Mouse (Mus musculus) midbrain, embryonic 15.5 days (tissue): Measurements from ENCODE around the gene Scyl2. TPM values are rescaled to one million over a fixed set of nuclear protein-coding genes. Genes with fewer than 3 reads are reported as not detected.
A peak's percentile ranks its signal among the peaks of the same experiment; 100 is the strongest.
"Not testable (repeated sequence)": the region's sequence is repeated elsewhere in the genome, so short reads cannot be mapped to it uniquely, and the experiment has no call there.

Experiments used
- ATAC-seq: fragments of 200-750 bp; cut with Nextera tagmentation; replicated peaks from 2 replicates; pipeline ENCODE4 v1.8.0; 2017; ENCODE audit warnings: moderate TSS enrichment
- H3K27ac ChIP-seq: fragments of 300-500 bp; sonication (generic); 2 replicates; pipeline ENCODE4 v1.5.1; 2015; ENCODE audit warnings: mild to moderate bottlenecking, inconsistent platforms
- H3K27me3 ChIP-seq: fragments of 300-500 bp; sonication (generic); replicated peaks from 2 replicates; pipeline ENCODE4 v1.6.1; 2015; ENCODE audit warnings: inconsistent platforms
- H3K36me3 ChIP-seq: fragments of 300-500 bp; sonication (generic); replicated peaks from 2 replicates; pipeline ENCODE4 v1.6.1; 2015; ENCODE audit warnings: inconsistent platforms
- H3K4me1 ChIP-seq: fragments of 300-500 bp; sonication (generic); 2 replicates; pipeline ENCODE4 v1.6.1; 2015; ENCODE audit warnings: inconsistent platforms
- H3K4me2 ChIP-seq: fragments of 300-500 bp; sonication (generic); 2 replicates; pipeline ENCODE4 v1.6.1; 2015; ENCODE audit warnings: inconsistent platforms, mild to moderate bottlenecking, moderate library complexity
- H3K4me3 ChIP-seq: fragments of 300-500 bp; sonication (generic); 2 replicates; pipeline ENCODE4 v1.5.1; 2015; ENCODE audit warnings: mild to moderate bottlenecking, inconsistent platforms
- H3K9ac ChIP-seq: fragments of 300-500 bp; sonication (generic); 2 replicates; pipeline ENCODE4 v1.6.1; 2015; ENCODE audit warnings: mild to moderate bottlenecking, inconsistent platforms
- H3K9me3 ChIP-seq: fragments of 300-500 bp; sonication (generic); 2 replicates; pipeline ENCODE4 v1.6.1; 2016; ENCODE audit warnings: inconsistent platforms
- WGBS: fragments of 180-500 bp; shearing (Covaris S2); methylation state at CpG from one replicate; pipeline ENCODE4 v1.1.7; 2015; ENCODE audit warnings: mixed read lengths; 5-methylcytosine and 5-hydroxymethylcytosine counted together
- polyA plus RNA-seq: library from polyadenylated mRNA; unstranded; fragments of >200 nt; fragmentation: Nextera tagmentation; extraction: Ambion mirVana; gene quantifications from 2 replicates; pipeline ENCODE4 v1.2.1, GENCODE M21; 2015

Gene Scyl2
- polyA plus RNA-seq, 1 experiment from 2014 or later: 10.1 TPM

DNA sequence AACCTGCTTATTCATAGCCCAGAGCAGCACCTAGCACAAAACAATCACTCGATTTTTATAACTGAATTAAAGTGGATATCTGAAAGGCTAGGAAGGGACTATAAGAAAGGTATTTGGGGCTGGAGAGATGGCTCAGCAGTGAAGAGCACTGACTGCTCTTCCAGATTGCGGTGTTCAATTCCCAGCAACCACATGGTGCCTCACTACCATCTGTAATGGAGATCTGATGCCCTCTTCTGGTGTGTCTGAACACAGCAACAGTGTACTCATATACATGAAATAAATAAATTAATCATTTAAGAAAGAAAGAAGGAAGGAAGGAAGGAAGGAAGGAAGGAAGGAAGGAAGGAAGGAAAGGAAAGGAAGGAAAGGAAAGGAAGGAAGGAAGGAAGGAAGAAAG is 10.2 kb upstream of the Scyl2 start:
- WGBS: 79% methylated on average over 2 of the region's 2 CpGs
- not testable (repeated sequence) for H3K4me1 ChIP-seq

DNA sequence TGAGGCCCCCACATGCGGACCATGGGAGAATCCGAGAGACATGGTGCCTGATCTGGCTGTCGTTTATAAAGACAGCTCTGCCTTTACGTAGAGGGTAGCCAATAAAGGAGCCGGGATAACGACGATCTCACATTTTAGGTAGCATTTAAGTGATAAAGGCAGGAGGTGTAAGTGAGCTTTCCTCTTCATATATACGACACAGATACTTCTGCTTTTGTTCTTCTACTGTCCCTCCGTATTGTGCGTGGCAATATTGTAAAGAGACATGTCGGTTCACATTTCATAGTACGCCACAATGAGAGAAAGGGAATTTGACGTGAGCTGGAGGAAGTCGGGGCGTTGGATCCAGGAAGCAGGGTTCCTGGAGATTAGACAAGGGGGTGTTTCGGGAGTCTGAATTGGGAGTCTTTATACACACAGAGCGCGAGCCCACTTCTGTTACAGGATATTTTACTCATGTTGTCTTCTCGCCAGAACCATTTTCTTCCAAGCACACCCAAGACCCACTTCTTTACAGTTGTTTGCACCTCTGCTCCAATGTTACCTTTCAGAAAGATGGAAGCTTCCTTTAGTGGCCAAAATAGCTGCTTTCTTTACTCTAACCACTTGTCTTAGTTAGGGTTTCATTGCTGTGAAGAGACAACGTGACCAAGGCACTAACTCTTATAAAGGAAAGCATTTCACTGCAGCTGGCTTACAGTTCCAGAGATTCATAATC is 9.3 kb upstream of the Scyl2 start:
- Histone ChIP-seq H3K9me3 (no peaks in the 10 kb centered on the region), H3K4me3 (no peak overlapping the region), H3K4me1 (no peaks in the 10 kb centered on the region), H3K27me3 (no peaks in the 10 kb centered on the region), H3K27ac (no peak overlapping the region), H3K36me3 (no peaks in the 10 kb centered on the region), H3K4me2 (no peak overlapping the region), H3K9ac (no peak overlapping the region)
- no peak for ATAC-seq
- WGBS: 78% methylated on average over 20 of the region's 20 CpGs

More for the DNA sequence above, 10.2 kb upstream of the Scyl2 start:
- H3K4me2 ChIP-seq, H3K27ac ChIP-seq, H3K36me3 ChIP-seq, H3K4me3 ChIP-seq, H3K9ac ChIP-seq, ATAC-seq, H3K9me3 ChIP-seq, H3K27me3 ChIP-seq: not testable (repeated sequence)

DNA sequence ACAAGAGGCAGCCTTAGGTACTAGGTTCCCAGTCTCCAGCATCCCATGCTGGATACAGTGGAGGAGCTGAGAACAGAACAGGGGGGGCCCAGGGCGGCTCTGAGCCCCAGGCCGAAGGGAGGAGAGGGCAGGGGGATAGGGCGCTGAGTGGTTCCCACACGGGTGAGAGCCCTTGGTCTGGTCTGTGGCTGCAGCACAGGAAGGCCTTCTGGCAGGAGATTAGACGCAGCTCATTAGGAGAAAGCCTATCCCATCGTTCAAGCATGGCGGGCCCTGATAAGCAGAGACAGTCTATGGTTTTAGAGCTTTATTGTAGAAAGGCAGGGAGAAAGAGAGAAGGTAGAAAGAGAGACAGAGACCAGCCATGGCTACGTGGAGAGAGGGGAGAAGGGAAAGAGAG is 3.9 kb upstream of the Scyl2 start:
- no peak for ATAC-seq
- Histone ChIP-seq H3K4me3 (no peak overlapping the region), H3K4me1 (peaks cover 12% of the 10 kb centered on the region), H3K27ac (no peak overlapping the region), H3K36me3 (no peaks in the 10 kb centered on the region), H3K4me2 (no peak overlapping the region), H3K9me3 (no peaks in the 10 kb centered on the region), H3K27me3 (no peaks in the 10 kb centered on the region), H3K9ac (no peak overlapping the region)
- WGBS: 61% methylated on average over 8 of the region's 8 CpGs

DNA sequence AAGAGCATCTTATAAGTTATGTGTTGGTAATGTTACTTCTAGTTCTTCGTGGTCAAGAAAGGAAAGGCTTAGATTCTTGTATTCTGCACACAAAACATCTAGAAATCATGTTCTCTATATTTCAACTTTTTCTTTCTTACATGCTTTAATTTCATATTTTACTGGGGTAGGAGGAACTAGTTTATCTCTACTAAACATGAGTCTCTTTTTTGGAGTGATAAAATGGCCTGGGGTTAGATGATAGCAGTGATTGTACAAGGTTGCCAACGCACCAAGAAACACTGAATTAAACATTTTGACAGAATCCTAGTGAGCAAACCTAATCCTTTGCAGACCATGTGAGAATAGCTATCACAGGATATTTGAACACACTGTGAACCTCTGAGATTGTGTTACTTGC is 1.4 kb upstream of the Scyl2 start:
- no peak for ATAC-seq
- H3K27me3 ChIP-seq: no peaks in the 10 kb centered on the region
- H3K27ac ChIP-seq: no peak overlapping the region
- no peak overlapping the region for H3K4me3 ChIP-seq
- peaks cover 22% of the 10 kb centered on the region for H3K4me1 ChIP-seq
- no peak overlapping the region for H3K9ac ChIP-seq
- H3K9me3 ChIP-seq: no peaks in the 10 kb centered on the region
- H3K4me2 ChIP-seq: peak overlapping the region; percentile 55; the same call in 1 of the 2 replicates
- no peaks in the 10 kb centered on the region for H3K36me3 ChIP-seq
- 71% methylated on average over 2 of the region's 2 CpGs for WGBS

DNA sequence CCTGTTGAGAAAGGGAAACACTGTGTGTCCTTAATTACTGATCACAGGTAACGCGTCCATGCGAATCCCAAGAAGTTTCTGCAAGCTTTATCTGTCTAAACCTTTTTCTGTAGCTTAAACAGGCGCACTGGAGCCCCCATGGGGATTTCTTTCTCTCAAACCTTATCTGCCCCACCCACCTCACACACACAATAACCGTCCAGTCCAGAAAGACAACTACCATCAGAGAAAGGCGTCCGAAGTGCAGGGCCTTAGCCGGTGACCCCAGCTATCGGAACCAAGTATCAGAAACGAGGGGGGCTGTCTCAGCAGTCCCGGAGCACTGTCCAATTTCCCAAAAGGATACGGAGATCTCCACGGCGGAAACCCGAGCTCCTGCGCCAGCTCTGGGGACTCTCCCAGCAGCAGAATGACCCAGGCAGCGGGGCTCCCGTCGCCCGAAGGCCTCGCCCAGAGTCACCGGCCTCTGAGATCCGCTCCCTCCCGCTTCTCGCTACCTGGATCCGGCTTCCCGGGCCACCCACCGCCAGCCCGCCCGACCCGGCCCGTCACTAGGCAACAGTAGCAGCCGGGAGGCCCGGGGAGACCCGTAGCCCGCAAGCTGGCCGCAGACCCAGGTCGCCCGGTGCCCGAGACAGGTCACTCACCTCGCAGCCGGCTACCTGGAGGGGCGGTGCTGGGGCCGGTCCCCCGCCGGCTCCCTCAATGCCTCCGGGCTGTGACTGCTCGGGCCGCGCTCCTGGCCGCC is 520 bp downstream of the Scyl2 start:
- H3K27me3 ChIP-seq: no peaks in the 10 kb centered on the region
- peaks cover 22% of the 10 kb centered on the region for H3K4me1 ChIP-seq
- peak overlapping the region; percentile 80 for H3K27ac ChIP-seq
- H3K4me3 ChIP-seq: peak overlapping the region; percentile 94
- H3K9ac ChIP-seq: peak overlapping the region; percentile 89
- ATAC-seq: peak; percentile 83
- 1% methylated on average over 51 of the region's 51 CpGs for WGBS
- no peaks in the 10 kb centered on the region for H3K36me3 ChIP-seq
- peak overlapping the region; percentile 55 for H3K4me2 ChIP-seq
- no peaks in the 10 kb centered on the region for H3K9me3 ChIP-seq

DNA sequence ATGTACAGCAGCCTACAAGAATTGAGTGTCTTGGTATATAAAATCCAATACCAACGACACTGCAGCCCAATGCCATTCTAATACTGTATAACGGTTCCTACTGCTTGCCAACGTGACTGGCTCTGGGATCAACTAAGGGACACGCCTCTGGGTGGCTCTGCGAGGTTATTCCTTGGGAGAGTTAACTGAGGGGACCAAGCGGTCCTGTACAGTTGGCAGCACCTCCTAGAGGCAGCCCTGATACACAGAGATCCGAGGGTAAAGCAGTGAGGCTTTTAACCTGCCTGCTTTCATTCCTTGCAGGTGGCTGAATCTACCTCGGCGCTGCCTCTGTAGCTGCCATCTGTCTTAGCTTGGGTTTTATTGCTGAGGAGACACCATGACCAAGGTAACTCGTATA is 3.1 kb downstream of the Scyl2 start:
- 77% methylated on average over 10 of the region's 10 CpGs for WGBS

DNA sequence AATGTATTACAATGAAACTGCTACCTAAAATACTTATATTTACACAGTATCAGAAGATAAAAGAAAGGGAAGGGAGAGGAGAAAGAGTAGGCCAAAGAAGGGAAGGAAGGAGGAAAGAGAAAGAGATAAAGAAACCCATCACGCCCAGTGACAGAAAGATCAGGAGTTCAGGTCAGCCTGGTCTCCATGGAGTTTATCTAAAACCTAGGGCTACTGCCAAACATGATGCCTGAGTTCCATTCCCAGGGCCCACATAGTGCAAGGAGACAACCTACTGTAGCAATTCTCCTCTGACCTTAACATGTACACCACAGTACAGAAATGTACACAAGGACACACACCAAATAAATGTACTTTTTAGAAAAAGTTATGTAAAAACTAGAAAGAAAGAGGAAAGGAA is 3.9 kb downstream of the Scyl2 start:
- H3K4me1 ChIP-seq: peaks cover 21% of the 10 kb centered on the region
- H3K27ac ChIP-seq: no peak overlapping the region
- H3K27me3 ChIP-seq: no peaks in the 10 kb centered on the region
- WGBS: 93% methylated on average over 1 of the region's 1 CpGs
- H3K9me3 ChIP-seq: no peaks in the 10 kb centered on the region
- no peak overlapping the region for H3K4me2 ChIP-seq
- no peaks in the 10 kb centered on the region for H3K36me3 ChIP-seq
- no peak overlapping the region for H3K4me3 ChIP-seq
- H3K9ac ChIP-seq: no peak overlapping the region
- no peak for ATAC-seq

More for the DNA sequence above, 3.1 kb downstream of the Scyl2 start:
- no peaks in the 10 kb centered on the region for H3K36me3 ChIP-seq
- H3K4me2 ChIP-seq: no peak overlapping the region
- no peak overlapping the region for H3K4me3 ChIP-seq
- H3K4me1 ChIP-seq: peaks cover 22% of the 10 kb centered on the region
- H3K9ac ChIP-seq: no peak overlapping the region
- no peak overlapping the region for H3K27ac ChIP-seq
- H3K27me3 ChIP-seq: no peaks in the 10 kb centered on the region
- ATAC-seq: no peak
- no peaks in the 10 kb centered on the region for H3K9me3 ChIP-seq

DNA sequence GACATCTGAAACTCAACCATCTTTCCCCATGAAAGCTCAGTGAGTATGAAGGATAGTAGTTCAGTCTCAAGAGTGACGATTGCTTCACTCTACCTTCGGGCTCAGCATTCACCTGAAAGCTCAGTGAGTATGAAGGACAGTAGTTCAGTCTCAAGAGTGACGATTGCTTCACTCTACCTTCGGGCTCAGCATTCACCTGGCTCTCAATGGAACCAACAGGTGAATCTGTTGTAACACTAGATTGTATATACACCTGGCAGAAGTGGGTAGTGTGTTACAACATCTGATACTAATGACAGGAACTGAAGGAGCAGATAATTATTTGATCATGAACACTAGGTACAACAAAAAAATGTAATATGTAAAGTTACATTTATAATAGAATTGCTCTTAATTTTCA is 4.4 kb downstream of the Scyl2 start:
- WGBS: 94% methylated on average over 4 of the region's 4 CpGs
- Histone ChIP-seq H3K4me1 (peaks cover 17% of the 10 kb centered on the region), H3K4me3 (no peak overlapping the region), H3K9me3 (no peaks in the 10 kb centered on the region), H3K36me3 (no peaks in the 10 kb centered on the region), H3K9ac (no peak overlapping the region), H3K27ac (no peak overlapping the region), H3K4me2 (no peak overlapping the region), H3K27me3 (no peaks in the 10 kb centered on the region)
- ATAC-seq: no peak

DNA sequence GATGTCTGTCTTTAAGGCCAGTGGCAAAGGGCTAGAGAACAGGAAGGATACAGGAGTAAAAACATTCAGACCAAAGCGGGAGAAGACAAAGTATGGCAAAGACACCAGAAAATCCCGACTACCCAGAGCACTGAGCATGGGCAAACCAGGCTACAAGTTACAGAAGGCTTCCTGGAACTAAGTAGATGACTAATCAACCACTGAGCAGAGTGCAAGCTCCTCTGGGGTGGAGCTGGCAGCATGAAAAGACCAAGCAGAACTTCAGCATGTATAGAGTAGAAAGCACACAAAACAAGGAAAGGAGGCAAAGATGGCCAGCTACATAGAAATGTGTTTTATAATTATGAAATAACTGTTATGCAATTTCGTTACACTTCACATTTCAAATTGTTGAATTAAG is 5.6 kb downstream of the Scyl2 start:
- H3K4me1 ChIP-seq: peaks cover 14% of the 10 kb centered on the region
- 92% methylated on average over 3 of the region's 3 CpGs for WGBS
- H3K27me3 ChIP-seq: no peaks in the 10 kb centered on the region
- H3K9ac ChIP-seq: no peak overlapping the region
- ATAC-seq: no peak
- no peak overlapping the region for H3K4me3 ChIP-seq
- no peak overlapping the region for H3K27ac ChIP-seq
- no peaks in the 10 kb centered on the region for H3K36me3 ChIP-seq
- H3K9me3 ChIP-seq: no peaks in the 10 kb centered on the region
- H3K4me2 ChIP-seq: no peak overlapping the region

DNA sequence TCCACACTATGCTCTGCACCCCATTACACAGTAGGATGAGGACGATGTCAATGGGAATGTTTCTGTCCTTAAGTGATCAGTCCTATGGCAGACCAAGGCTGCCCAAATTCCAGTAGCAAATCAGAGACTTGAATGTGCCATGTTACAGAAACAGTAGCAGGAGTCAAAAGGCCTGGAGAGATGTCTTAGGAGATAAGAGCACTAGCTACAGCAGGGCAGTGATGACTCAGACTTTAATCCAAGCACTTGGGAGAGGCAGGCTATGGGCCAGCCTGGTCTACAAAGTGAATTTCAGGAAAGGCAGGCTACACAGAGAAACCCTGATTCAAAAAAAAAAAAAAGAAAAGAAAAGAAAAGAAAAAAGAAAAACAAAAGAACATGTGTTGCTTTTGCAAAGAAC is 6.6 kb downstream of the Scyl2 start:
- Histone ChIP-seq H3K9ac (no peak overlapping the region), H3K36me3 (no peaks in the 10 kb centered on the region), H3K4me2 (no peak overlapping the region), H3K27me3 (no peaks in the 10 kb centered on the region), H3K4me1 (peaks cover 6% of the 10 kb centered on the region), H3K27ac (no peak overlapping the region), H3K4me3 (no peak overlapping the region), H3K9me3 (no peaks in the 10 kb centered on the region)
- ATAC-seq: no peak
- WGBS: 93% methylated on average over 1 of the region's 1 CpGs

DNA sequence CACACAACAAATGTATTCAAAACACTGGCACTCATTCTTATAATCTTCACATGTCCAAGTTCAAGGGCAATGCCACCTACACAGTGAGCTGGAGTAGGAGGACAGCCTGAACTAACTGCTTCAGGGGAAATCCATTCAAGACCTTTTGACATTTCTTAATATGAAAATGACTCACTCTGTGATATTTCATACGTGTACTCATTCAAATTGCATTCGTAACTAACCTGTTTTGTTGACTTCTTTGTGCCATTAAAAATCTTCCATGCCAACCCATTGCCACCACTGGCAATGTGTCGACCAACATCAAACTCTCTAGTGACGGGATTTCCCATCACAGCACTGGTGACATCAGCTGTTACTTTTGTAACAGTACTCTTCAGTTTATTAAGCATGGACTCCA is 8.0 kb downstream of the Scyl2 start:
- WGBS: 95% methylated on average over 4 of the region's 4 CpGs
- ATAC-seq: no peak
- H3K4me1 ChIP-seq: no peaks in the 10 kb centered on the region
- H3K27ac ChIP-seq: no peak overlapping the region
- no peaks in the 10 kb centered on the region for H3K9me3 ChIP-seq
- no peak overlapping the region for H3K4me2 ChIP-seq
- H3K27me3 ChIP-seq: no peaks in the 10 kb centered on the region
- no peak overlapping the region for H3K9ac ChIP-seq
- H3K4me3 ChIP-seq: no peak overlapping the region
- H3K36me3 ChIP-seq: no peaks in the 10 kb centered on the region

DNA sequence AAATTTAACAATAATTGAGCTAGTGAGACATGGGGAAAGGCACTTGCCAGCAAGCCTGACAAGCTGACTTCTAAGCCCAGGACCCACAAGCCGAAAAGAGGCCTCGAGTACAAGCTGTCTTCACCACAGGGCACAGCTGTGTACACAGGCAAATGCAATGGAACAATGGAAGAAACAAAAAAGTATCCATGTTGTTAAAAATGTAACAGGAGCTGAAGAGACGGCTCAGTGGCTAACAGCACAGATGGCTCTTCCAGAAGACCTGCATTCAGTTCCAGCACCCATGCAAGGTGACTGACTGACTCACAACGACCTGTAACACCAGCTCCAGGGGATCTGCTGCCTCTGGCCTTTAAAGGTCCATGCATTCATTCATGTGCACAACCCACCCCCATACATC is 9.5 kb downstream of the Scyl2 start:
- Histone ChIP-seq H3K27ac (no peak overlapping the region), H3K4me1 (no peaks in the 10 kb centered on the region), H3K4me2 (no peak overlapping the region), H3K4me3 (no peak overlapping the region), H3K9ac (no peak overlapping the region), H3K9me3 (no peaks in the 10 kb centered on the region), H3K36me3 (no peaks in the 10 kb centered on the region), H3K27me3 (no peaks in the 10 kb centered on the region)
- 54% methylated on average over 4 of the region's 4 CpGs for WGBS
- ATAC-seq: no peak

DNA sequence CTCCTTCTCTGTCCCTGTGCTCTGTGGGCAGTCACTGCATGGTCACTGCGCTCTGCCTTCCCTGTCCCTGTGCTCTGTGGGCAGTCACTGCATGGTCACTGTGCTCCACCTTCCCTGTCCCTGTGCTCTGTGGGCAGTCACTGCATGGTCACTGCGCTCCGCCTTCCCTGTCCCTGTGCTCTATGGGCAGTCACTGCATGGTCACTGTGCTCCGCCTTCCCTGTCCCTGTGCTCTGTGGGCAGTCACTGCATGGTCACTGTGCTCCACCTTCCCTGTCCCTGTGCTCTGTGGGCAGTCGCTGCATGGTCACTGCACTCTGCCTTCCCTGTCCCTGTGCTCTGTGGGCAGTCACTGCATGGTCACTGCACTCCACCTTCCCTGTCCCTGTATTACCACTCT is 15.7 kb downstream of the Scyl2 start:
- WGBS: 95% methylated on average over 5 of the region's 5 CpGs
- H3K27ac ChIP-seq, H3K36me3 ChIP-seq, H3K27me3 ChIP-seq, H3K4me3 ChIP-seq, H3K9ac ChIP-seq, H3K4me1 ChIP-seq, ATAC-seq, H3K4me2 ChIP-seq, H3K9me3 ChIP-seq: not testable (repeated sequence)
